Mouse (Mus musculus) spleen, adult 2 months (tissue): ENCODE data around the gene Epb41l1. TPM values are rescaled to one million over a fixed set of nuclear protein-coding genes. Genes with fewer than 3 reads are reported as not detected.
"Not testable (repeated sequence)": the region's sequence is repeated elsewhere in the genome, so short reads cannot be mapped to it uniquely, and the experiment has no call there.

Experiments
- DNase-seq, 2 experiments: peaks; one replicate each; pipeline versions ENCODE4 v3.0.0 to v3.0.0-alpha.2; 2012 to 2021; ENCODE audit warnings: low spot score in 2 of 2, low read depth in 1 of 2
- H3K27ac ChIP-seq: fragments of 200-500 bp; 2 replicates; pipeline ENCODE4 v1.5.1; 2012; ENCODE audit warnings: low read length, inconsistent platforms; ENCODE audit not compliant: insufficient read depth
- H3K27me3 ChIP-seq: fragments of 200-500 bp; 2 replicates; pipeline ENCODE4 v1.6.1; 2012; ENCODE audit warnings: mild to moderate bottlenecking, moderate library complexity, low read length, inconsistent platforms; ENCODE audit not compliant: control insufficient read depth, insufficient read depth
- H3K36me3 ChIP-seq: fragments of 200-500 bp; 2 replicates; pipeline ENCODE4 v1.6.1; 2012; ENCODE audit warnings: mild to moderate bottlenecking, low read length, inconsistent platforms; ENCODE audit not compliant: control insufficient read depth, insufficient read depth
- H3K4me1 ChIP-seq: fragments of 200-500 bp; 2 replicates; pipeline ENCODE4 v1.6.1; 2011; ENCODE audit warnings: inconsistent platforms; ENCODE audit not compliant: control insufficient read depth, insufficient read depth, insufficient read length
- H3K4me3 ChIP-seq: fragments of 200-500 bp; 2 replicates; pipeline ENCODE4 v1.5.1; 2011; ENCODE audit warnings: mild to moderate bottlenecking, inconsistent platforms; ENCODE audit not compliant: insufficient read depth, insufficient read length; ENCODE audit errors: extremely low read depth
- CTCF ChIP-seq: fragments of 200-500 bp; IDR thresholded peaks from 2 replicates; pipeline ENCODE4 v1.5.1; 2011; ENCODE audit warnings: mild to moderate bottlenecking, inconsistent platforms; ENCODE audit not compliant: insufficient read depth, insufficient read length, insufficient replicate concordance; ENCODE audit errors: extremely low read depth
- POLR2A ChIP-seq: fragments of 200-500 bp; IDR thresholded peaks from 2 replicates; pipeline ENCODE4 v1.6.1; 2011; ENCODE audit warnings: low read depth, low read length, inconsistent platforms
- WGBS: fragments of 180-500 bp; shearing (Covaris S2); methylation state at CpG from one replicate; pipeline ENCODE4 v1.1.7; 2018; 5-methylcytosine and 5-hydroxymethylcytosine counted together
- polyA plus RNA-seq: library from polyadenylated mRNA; depleted of rRNA; stranded (reverse); fragments of >200 nt; gene quantifications from 2 replicates; pipeline ENCODE4 v1.2.3, GENCODE M21; 2012

The Epb41l1 gene
- polyA plus RNA-seq, 1 experiment = 3.2 TPM

GRCm38 (mm10) chr2:156396096-156396495 lies 24.6 kb upstream of the Epb41l1 start:
- Histone ChIP-seq H3K4me1 (no peaks in the 10 kb centered on the region; the same call in 1 of the 2 replicates), H3K36me3 (no peaks in the 10 kb centered on the region), H3K27me3 (no peaks in the 10 kb centered on the region), H3K4me3 (no peak overlapping the region), H3K27ac (no peak overlapping the region)
- TF ChIP-seq CTCF (no peak), POLR2A (no peak)
- 79% methylated on average over 2 of the region's 2 CpGs for WGBS
- no peak for DNase-seq

GRCm38 (mm10) chr2:156397988-156398387 lies 22.7 kb upstream of the Epb41l1 start:
- TF ChIP-seq CTCF (no peak), POLR2A (no peak)
- 89% methylated on average over 7 of the region's 7 CpGs for WGBS

DNA sequence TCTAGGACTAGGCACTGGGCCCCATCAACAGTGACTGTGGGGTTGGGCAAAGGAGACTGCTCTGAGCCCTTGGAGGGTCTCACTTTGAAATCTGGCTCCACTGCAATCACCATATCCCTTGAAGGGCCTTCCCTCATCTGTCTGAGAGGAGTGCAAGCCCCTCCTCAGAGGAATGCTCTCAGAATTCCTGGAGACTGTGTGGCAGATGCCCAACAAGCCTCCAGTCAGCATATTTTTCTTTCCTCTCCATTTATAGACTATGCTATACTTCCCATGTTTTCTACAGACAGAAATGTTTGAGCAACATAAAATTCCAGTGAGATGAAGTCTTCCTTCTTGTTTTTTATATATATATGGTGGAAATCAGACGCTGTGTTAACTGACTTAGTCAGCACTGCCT lies 21.2 kb upstream of the Epb41l1 start:
- no peak overlapping the region for H3K27ac ChIP-seq
- 85% methylated on average over 1 of the region's 1 CpGs for WGBS
- H3K36me3 ChIP-seq = no peaks in the 10 kb centered on the region
- H3K4me3 ChIP-seq = no peak overlapping the region
- DNase-seq = no peak
- H3K4me1 ChIP-seq = no peaks in the 10 kb centered on the region
- no peaks in the 10 kb centered on the region for H3K27me3 ChIP-seq
- TF ChIP-seq CTCF = no peak
- TF ChIP-seq POLR2A = no peak

More at GRCm38 (mm10) chr2:156397988-156398387, 22.7 kb upstream of the Epb41l1 start:
- no peaks in the 10 kb centered on the region; the same call in 1 of the 2 replicates for H3K4me1 ChIP-seq
- no peaks in the 10 kb centered on the region for H3K27me3 ChIP-seq
- H3K4me3 ChIP-seq = no peak overlapping the region
- H3K27ac ChIP-seq = no peak overlapping the region
- DNase-seq = no peak
- no peaks in the 10 kb centered on the region for H3K36me3 ChIP-seq

GRCm38 (mm10) chr2:156401331-156401730 lies 19.4 kb upstream of the Epb41l1 start:
- Histone ChIP-seq H3K4me3 (no peak overlapping the region), H3K27me3 (no peaks in the 10 kb centered on the region), H3K36me3 (no peaks in the 10 kb centered on the region), H3K27ac (no peak overlapping the region), H3K4me1 (no peaks in the 10 kb centered on the region)
- TF ChIP-seq CTCF (no peak), POLR2A (no peak)
- 4% methylated on average over 9 of the region's 9 CpGs for WGBS
- DNase-seq = peak; percentile 22 to 51

GRCm38 (mm10) chr2:156402036-156402435 lies 18.7 kb upstream of the Epb41l1 start:
- Histone ChIP-seq H3K27me3 (no peaks in the 10 kb centered on the region), H3K36me3 (no peaks in the 10 kb centered on the region), H3K4me3 (no peak overlapping the region), H3K4me1 (no peaks in the 10 kb centered on the region), H3K27ac (no peak overlapping the region)
- TF ChIP-seq CTCF = no peak
- TF ChIP-seq POLR2A = no peak
- DNase-seq = no peak
- WGBS = 93% methylated on average over 3 of the region's 3 CpGs

DNA sequence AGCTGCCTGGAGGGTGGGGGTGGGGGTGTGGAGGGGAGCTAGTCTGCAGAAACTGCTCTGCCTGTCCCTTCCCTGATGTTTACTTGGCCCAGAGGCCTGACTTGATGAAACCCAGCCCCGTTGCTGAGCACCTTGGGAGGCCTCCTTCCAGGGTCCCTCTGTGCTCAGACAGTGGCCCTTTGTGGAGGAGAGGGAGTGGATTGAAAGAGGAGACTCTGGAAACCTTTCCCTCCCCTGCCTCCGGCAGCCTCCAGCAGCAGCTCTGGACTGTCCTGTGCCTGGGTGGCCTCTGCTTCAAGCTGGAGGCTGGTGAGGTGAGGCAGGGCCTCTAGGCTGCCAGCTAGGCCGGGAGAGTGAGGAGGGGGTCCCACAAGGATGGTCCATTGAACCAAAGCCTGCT lies 13.7 kb upstream of the Epb41l1 start:
- H3K4me3 ChIP-seq = no peak overlapping the region
- no peaks in the 10 kb centered on the region for H3K27me3 ChIP-seq
- no peaks in the 10 kb centered on the region for H3K36me3 ChIP-seq
- TF ChIP-seq CTCF (no peak), POLR2A (no peak)
- no peak for DNase-seq
- H3K27ac ChIP-seq = no peak overlapping the region
- WGBS = 79% methylated on average over 3 of the region's 3 CpGs
- no peaks in the 10 kb centered on the region for H3K4me1 ChIP-seq

DNA sequence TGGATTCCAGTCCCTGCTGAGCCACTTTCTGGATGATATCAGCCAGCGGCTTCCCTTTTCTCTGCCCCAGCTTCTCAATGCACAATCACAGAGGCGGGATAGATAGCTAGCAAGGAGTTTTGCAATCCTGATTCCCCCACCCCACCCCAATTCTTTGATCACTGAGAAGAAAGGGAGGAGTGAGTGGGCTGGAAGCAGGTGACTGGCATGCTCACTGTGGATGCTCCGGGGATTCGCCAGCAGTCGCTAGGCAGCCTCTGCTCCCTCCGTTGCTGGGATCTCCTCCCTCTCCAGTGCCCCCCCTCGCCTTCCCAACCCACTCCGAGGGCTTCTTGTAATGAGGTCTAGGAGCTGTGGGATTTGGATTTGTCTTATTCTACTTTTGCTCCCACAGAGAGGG lies 12.5 kb upstream of the Epb41l1 start:
- no peaks in the 10 kb centered on the region for H3K36me3 ChIP-seq
- no peaks in the 10 kb centered on the region for H3K27me3 ChIP-seq
- H3K27ac ChIP-seq = no peak overlapping the region
- no peak overlapping the region for H3K4me3 ChIP-seq
- TF ChIP-seq CTCF (no peak), POLR2A (no peak)
- WGBS = 80% methylated on average over 8 of the region's 8 CpGs
- no peaks in the 10 kb centered on the region for H3K4me1 ChIP-seq
- no peak for DNase-seq

DNA sequence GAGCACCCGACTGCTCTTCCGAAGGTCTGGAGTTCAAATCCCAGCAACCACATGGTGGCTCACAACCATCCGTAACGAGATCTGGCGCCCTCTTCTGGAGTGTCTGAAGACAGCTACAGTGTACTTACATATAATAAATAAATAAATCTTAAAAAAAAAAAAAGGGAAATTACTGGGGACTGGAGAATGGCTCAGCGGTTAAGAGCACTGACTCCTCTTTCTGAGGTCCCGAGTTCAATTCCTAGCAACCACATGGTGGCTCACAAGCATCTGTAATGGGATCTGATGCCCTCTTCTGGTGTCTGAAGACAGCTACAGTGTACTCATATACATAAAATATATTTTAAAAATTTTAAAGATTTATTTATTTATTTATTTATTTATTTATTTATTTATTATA lies 9.4 kb upstream of the Epb41l1 start:
- H3K4me1 ChIP-seq, DNase-seq, H3K4me3 ChIP-seq, H3K36me3 ChIP-seq, H3K27ac ChIP-seq, H3K27me3 ChIP-seq: not testable (repeated sequence)
- 54% methylated on average over 7 of the region's 7 CpGs for whole genome bisulfite sequencing
